Mouse (Mus musculus): ENCODE measurements around the gene Eif3b.

The Eif3b gene

DNA sequence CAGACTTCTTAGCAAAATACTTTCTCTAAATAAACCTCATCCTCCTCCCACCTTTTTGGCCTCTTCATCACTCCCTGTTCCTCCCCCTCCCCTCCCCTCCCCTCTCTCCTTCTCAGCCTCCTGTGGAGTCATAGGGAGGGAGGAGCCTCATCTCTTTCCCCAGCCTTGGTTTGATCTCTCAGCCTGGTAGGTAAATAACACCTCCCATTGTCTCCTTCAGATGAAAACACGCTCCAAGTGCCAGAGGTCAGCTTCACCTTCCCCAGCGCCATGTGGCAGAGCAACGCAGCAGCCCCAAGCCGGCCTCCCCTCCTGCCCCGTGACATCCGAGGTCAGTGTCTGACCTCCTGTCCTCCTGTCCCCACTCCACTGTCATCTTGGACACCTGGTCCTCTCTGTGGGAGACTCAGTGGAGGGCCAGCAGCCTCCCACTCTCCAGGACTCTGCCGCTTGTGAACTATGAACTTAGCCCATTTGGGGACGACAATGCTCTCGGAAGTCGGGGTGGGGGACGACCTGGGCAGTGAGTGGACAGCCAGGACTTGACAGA, 73.6 kb downstream of the Eif3b start:
- no peak for DNase-seq

Measured in kidney, adult 8-10 months (tissue).